Mouse (Mus musculus) midbrain, postnatal 0 days (tissue): Measurements from ENCODE around the gene Syt13. TPM values are rescaled to one million over a fixed set of nuclear protein-coding genes. Genes with fewer than 3 reads are reported as not detected.

Source experiments
- ATAC-seq: fragments of 200-750 bp; cut with Nextera tagmentation; 2 replicates; pipeline ENCODE4 v1.8.0; 2017; ENCODE audit warnings: moderate number of reproducible peaks, mild to moderate bottlenecking, moderate TSS enrichment, moderate library complexity; ENCODE audit not compliant: low FRiP score
- DNase-seq: peaks from one replicate; pipeline ENCODE4 v3.0.0-alpha.2; 2015; ENCODE audit warnings: low spot score
- H3K27ac ChIP-seq: fragments of 300-500 bp; sonication (generic); 2 replicates; pipeline ENCODE4 v1.5.1; 2014; ENCODE audit warnings: low read depth, mild to moderate bottlenecking, low read length, mixed read lengths
- H3K27me3 ChIP-seq: fragments of 300-500 bp; sonication (generic); 2 replicates; pipeline ENCODE4 v1.6.1; 2014; ENCODE audit warnings: low read length, control low read depth, mixed read lengths; ENCODE audit not compliant: insufficient read depth
- H3K36me3 ChIP-seq: fragments of 300-500 bp; sonication (generic); 2 replicates; pipeline ENCODE4 v1.6.1; 2014; ENCODE audit warnings: low read length, control low read depth, mixed read lengths; ENCODE audit not compliant: insufficient read depth
- H3K4me1 ChIP-seq: fragments of 300-500 bp; sonication (generic); 2 replicates; pipeline ENCODE4 v1.6.1; 2014; ENCODE audit warnings: mild to moderate bottlenecking, control low read depth, antibody characterized with exemption, low read length, mixed read lengths; ENCODE audit not compliant: insufficient read depth
- H3K4me2 ChIP-seq: fragments of 300-500 bp; sonication (generic); 2 replicates; pipeline ENCODE4 v1.6.1; 2014; ENCODE audit warnings: low read depth, mild to moderate bottlenecking, low read length, mixed read lengths; ENCODE audit not compliant: poor library complexity, severe bottlenecking
- H3K4me3 ChIP-seq: fragments of 300-500 bp; sonication (generic); 2 replicates; pipeline ENCODE4 v1.5.1; 2014; ENCODE audit warnings: low read depth, mild to moderate bottlenecking, low read length, moderate library complexity
- H3K9ac ChIP-seq: fragments of 300-500 bp; sonication (generic); replicated peaks from 2 replicates; pipeline ENCODE4 v1.6.1; 2014; ENCODE audit warnings: mild to moderate bottlenecking, low read length, moderate library complexity, mixed read lengths; ENCODE audit not compliant: poor library complexity, severe bottlenecking
- H3K9me3 ChIP-seq: fragments of 300-500 bp; sonication (generic); 2 replicates; pipeline ENCODE4 v1.6.1; 2016; ENCODE audit warnings: low read length, control low read depth
- CTCF ChIP-seq: IDR thresholded peaks from 2 replicates; pipeline ENCODE4 v1.5.1; 2016; ENCODE audit warnings: antibody characterized with exemption, mild to moderate bottlenecking
- WGBS: fragments of 180-500 bp; shearing (Covaris S2); extraction: QIAGEN DNeasy Blood & Tissue Kit; methylation state at CpG from one replicate; pipeline ENCODE4 v1.1.7; 2014; 5-methylcytosine and 5-hydroxymethylcytosine counted together
- polyA plus RNA-seq: library from polyadenylated mRNA; unstranded; fragments of >200 nt; fragmentation: Nextera tagmentation; extraction: Ambion mirVana; gene quantifications from 2 replicates; pipeline ENCODE4 v1.2.1, GENCODE M21; 2015
- total RNA-seq: library from RNA; depleted of rRNA; stranded (reverse); fragments of >200 nt; gene quantifications from 2 replicates; pipeline ENCODE4 v1.2.3, GENCODE M21; 2014

The Syt13 gene
- total and polyA plus RNA-seq, 2 experiments from 2014 or later: 106 to 188 TPM

GRCm38 (mm10) chr2:92892524-92892923 lies 22.4 kb upstream of the Syt13 start:
- Histone ChIP-seq H3K4me3 (no peak overlapping the region), H3K4me2 (no peak overlapping the region), H3K27me3 (no peaks in the 10 kb centered on the region), H3K27ac (no peak overlapping the region), H3K4me1 (no peaks in the 10 kb centered on the region), H3K36me3 (no peaks in the 10 kb centered on the region), H3K9me3 (no peaks in the 10 kb centered on the region), H3K9ac (no peak overlapping the region)
- ATAC-seq: no peak
- DNase-seq: no peak
- TF ChIP-seq CTCF: no peak
- WGBS: 87% methylated on average over 4 of the region's 4 CpGs

- Histone ChIP-seq H3K27me3 (no peaks in the 10 kb centered on the region), H3K4me2 (no peak overlapping the region), H3K4me1 (no peaks in the 10 kb centered on the region), H3K9ac (no peak overlapping the region), H3K36me3 (no peaks in the 10 kb centered on the region), H3K9me3 (no peaks in the 10 kb centered on the region), H3K4me3 (no peak overlapping the region), H3K27ac (no peak overlapping the region)
- DNase-seq (no peak), ATAC-seq (no peak)
- WGBS: 79% methylated on average over 13 of the region's 13 CpGs
- TF ChIP-seq CTCF: no peak
Observed at GRCm38 (mm10) chr2:92903650-92904049, 11.2 kb upstream of the Syt13 start.

- peak; percentile 88 for DNase-seq
- 20% methylated on average over 8 of the region's 8 CpGs for WGBS
- Histone ChIP-seq H3K4me2 (0 out of 2 replicates have a peak overlapping the region, but pooled peaks have one; percentile 7), H3K9ac (no peak overlapping the region), H3K4me1 (no peaks in the 10 kb centered on the region), H3K36me3 (no peaks in the 10 kb centered on the region), H3K27ac (no peak overlapping the region), H3K27me3 (no peaks in the 10 kb centered on the region), H3K4me3 (no peak overlapping the region), H3K9me3 (no peaks in the 10 kb centered on the region)
- TF ChIP-seq CTCF: peak; percentile 92
- ATAC-seq: no peak
Observed at GRCm38 (mm10) chr2:92904307-92904859, 10.5 kb upstream of the Syt13 start.

- ATAC-seq (no peak), DNase-seq (no peak)
- 68% methylated on average over 4 of the region's 4 CpGs for WGBS
- no peaks in the 10 kb centered on the region for H3K27me3 ChIP-seq
- no peaks in the 10 kb centered on the region for H3K9me3 ChIP-seq
- no peak overlapping the region for H3K9ac ChIP-seq
- no peak overlapping the region for H3K4me3 ChIP-seq
- H3K36me3 ChIP-seq: no peaks in the 10 kb centered on the region
- no peak overlapping the region for H3K4me2 ChIP-seq
- TF ChIP-seq CTCF: peak; percentile 46
- H3K4me1 ChIP-seq: 0 out of 2 replicates have a peak, but pooled peaks cover 8% of the 10 kb centered on the region
- H3K27ac ChIP-seq: no peak overlapping the region
Observed at GRCm38 (mm10) chr2:92910371-92910770, 4.5 kb upstream of the Syt13 start.

- Histone ChIP-seq H3K4me2 (no peak overlapping the region), H3K9ac (no peak overlapping the region), H3K9me3 (no peaks in the 10 kb centered on the region), H3K36me3 (no peaks in the 10 kb centered on the region), H3K4me3 (no peak overlapping the region), H3K27ac (peak overlapping the region; percentile 43; the same call in 1 of the 2 replicates), H3K4me1 (peaks cover 17% of the 10 kb centered on the region; the same call in 1 of the 2 replicates), H3K27me3 (no peaks in the 10 kb centered on the region)
- ATAC-seq (no peak; the same call in 1 of the 2 replicates), DNase-seq (no peak)
- TF ChIP-seq CTCF: no peak
Observed at GRCm38 (mm10) chr2:92912312-92912711, 2.6 kb upstream of the Syt13 start.

- WGBS: 8% methylated on average over 9 of the region's 9 CpGs
- DNase-seq (no peak), ATAC-seq (no peak)
- no peaks in the 10 kb centered on the region for H3K36me3 ChIP-seq
- H3K27me3 ChIP-seq: no peaks in the 10 kb centered on the region
- no peak overlapping the region for H3K4me2 ChIP-seq
- peak overlapping the region; percentile 26; the same call in 1 of the 2 replicates for H3K27ac ChIP-seq
- no peaks in the 10 kb centered on the region for H3K9me3 ChIP-seq
- no peak for TF ChIP-seq CTCF
- peaks cover 22% of the 10 kb centered on the region; the same call in 1 of the 2 replicates for H3K4me1 ChIP-seq
- no peak overlapping the region for H3K9ac ChIP-seq
- H3K4me3 ChIP-seq: no peak overlapping the region
Observed at GRCm38 (mm10) chr2:92913295-92913694, 1.6 kb upstream of the Syt13 start.
